In genomic region chr1:131690435-131690834, GRCm38 (mm10) we compare ENCODE assay signal across 8 mouse cellular contexts. TPM values are rescaled to one million over a fixed set of nuclear protein-coding genes. Genes with fewer than 3 reads are reported as not detected.
A peak's percentile ranks its signal among the peaks of the same experiment; 100 is the strongest.
DNase-seq lines count a peak whose midpoint lies in the region; ATAC-seq and TF ChIP-seq lines count a peak whose summit lies in the region.
"Had no signal": no experiment of that assay in that cellular context is flagged by ENCODE, and none has a peak within 500 bp of the region (broad histone marks: within the 10 kb centered on the region; RNA-seq: fewer than 3 reads in every experiment).

No protein-coding gene starts in this region.

- H3K36me3 ChIP-seq in macrophage (ENCODE audit: inconsistent target): peaks cover 15% of the 10 kb centered on the region; the same call in 1 of the 2 replicates
- H3K36me3 ChIP-seq in neural tube, embryonic 15.5 days: no peaks in the 10 kb centered on the region
- no peaks in the 10 kb centered on the region for H3K36me3 ChIP-seq in forebrain, embryonic 14.5 days (ENCODE audit: control insufficient read depth, insufficient read depth, low read length)
- H3K36me3 ChIP-seq: liver, embryonic 15.5 days had no signal

- no peaks in the 10 kb centered on the region for H3K27me3 ChIP-seq in neural tube, embryonic 15.5 days (replicated peaks)
- H3K27me3 ChIP-seq in forebrain, embryonic 14.5 days (replicated peaks; ENCODE audit: control insufficient read depth, insufficient read depth, low read length): no peaks in the 10 kb centered on the region
- H3K27me3 ChIP-seq: liver, embryonic 15.5 days had no signal

- peaks cover 64% of the 10 kb centered on the region for H3K79me2 ChIP-seq in macrophage (ENCODE audit: inconsistent target)

- 7% methylated on average over 3 of the region's 3 CpGs for WGBS in macrophage (ENCODE audit: missing documents)
- WGBS in neural tube, embryonic 15.5 days: 78% methylated on average over 3 of the region's 3 CpGs
- WGBS in forebrain, embryonic 14.5 days: 82% methylated on average over 3 of the region's 3 CpGs

- no peaks in the 10 kb centered on the region for H3K4me1 ChIP-seq in neural tube, embryonic 15.5 days
- no peaks in the 10 kb centered on the region for H3K4me1 ChIP-seq in forebrain, embryonic 14.5 days (ENCODE audit: control insufficient read depth, insufficient read depth, low read length)

- H3K9ac ChIP-seq in neural tube, embryonic 15.5 days (replicated peaks): no peak overlapping the region
- no peak overlapping the region for H3K9ac ChIP-seq in forebrain, embryonic 14.5 days (ENCODE audit: low read length)
- H3K9ac ChIP-seq: liver, embryonic 15.5 days had no signal

- no peak for TF ChIP-seq POLR2A in brain, embryonic 14.5 days (IDR thresholded peaks at IDR 0.05; ENCODE audit: borderline replicate concordance, extremely low read depth, insufficient read depth, insufficient read length, poor library complexity, severe bottlenecking)

- peak; percentile 26 for DNase-seq in ZHBTc4 (ENCODE audit: low read depth, low spot score)
- DNase-seq in brain, embryonic 14.5 days (ENCODE audit: low read depth): peak; percentile 9
- DNase-seq in heart, postnatal 25 days (ENCODE audit: low spot score): peak; percentile 75
- no peak for DNase-seq in forebrain, embryonic 14.5 days (ENCODE audit: low spot score)

- no peak overlapping the region for H3K4me2 ChIP-seq in neural tube, embryonic 15.5 days
- no peak overlapping the region for H3K4me2 ChIP-seq in forebrain, embryonic 14.5 days (ENCODE audit: low read length)
- H3K4me2 ChIP-seq: liver, embryonic 15.5 days had no signal

- no peaks in the 10 kb centered on the region for H3K9me3 ChIP-seq in neural tube, embryonic 15.5 days (replicated peaks)
- no peaks in the 10 kb centered on the region for H3K9me3 ChIP-seq in forebrain, embryonic 14.5 days (replicated peaks; ENCODE audit: control insufficient read depth, low read length)
- H3K9me3 ChIP-seq: liver, embryonic 15.5 days had no signal

- peak overlapping the region; percentile 74 for H3K4me3 ChIP-seq in macrophage (ENCODE audit: inconsistent target)
- no peak overlapping the region for H3K4me3 ChIP-seq in neural tube, embryonic 15.5 days (replicated peaks)
- H3K4me3 ChIP-seq in forebrain, embryonic 14.5 days (ENCODE audit: low read depth, low read length): no peak overlapping the region
- H3K4me3 ChIP-seq: liver, embryonic 15.5 days had no signal

- no peak for ATAC-seq in megakaryocyte-erythroid progenitor cell, adult 5-6 weeks (replicated peaks; ENCODE audit: low FRiP score, low TSS enrichment, poor library complexity, severe bottlenecking)
- ATAC-seq in neural tube, embryonic 15.5 days (ENCODE audit: low FRiP score): no peak
- no peak for ATAC-seq in forebrain, embryonic 14.5 days

- TF ChIP-seq CTCF in brain, embryonic 14.5 days (IDR thresholded peaks at IDR 0.05; ENCODE audit: borderline replicate concordance, extremely low read depth, insufficient read depth, insufficient read length): no peak

- intact Hi-C loops in heart, postnatal 25 days (cut with DNase I): no loop called here

- peak overlapping the region; percentile 99 for H3K27ac ChIP-seq in macrophage
- H3K27ac ChIP-seq in neural tube, embryonic 15.5 days (replicated peaks): no peak overlapping the region
- H3K27ac ChIP-seq in forebrain, embryonic 14.5 days (ENCODE audit: low read depth, low read length): no peak overlapping the region
- H3K27ac ChIP-seq: liver, embryonic 15.5 days had no signal

RNA-seq across cellular contexts. Expression of gene Rab7b, which starts 1.9 kb away (rescaled TPM):
- polyA plus RNA-seq in brain, embryonic 14.5 days (2012; rRNA removed): 0.76 and 0.96 TPM in 2 replicates
- total RNA-seq in heart, postnatal 25 days (2021): 1 to 10 TPM; 3.2 to 4.4 TPM
- 100 to 1,000 TPM in 8 of 26 experiments, 10 to 100 TPM in 17, 1 to 10 TPM in 1; 8.3 to 204 (median 87.6) TPM for total RNA-seq in macrophage (2018; cell fraction: chromatin; rRNA removed)
- total RNA-seq in macrophage (2018; cell fraction: cytosol; rRNA removed): 100 to 1,000 TPM; 112 to 252 (median 182) TPM
- 100 to 1,000 TPM in 18 of 26 experiments, 10 to 100 TPM in 8; 24.3 to 204 (median 119) TPM for total RNA-seq in macrophage (2018; cell fraction: nucleus; rRNA removed)
- 161 to 338 TPM (median 284 TPM) in 3 replicates for polyA plus RNA-seq in macrophage (2018)
- total RNA-seq in megakaryocyte-erythroid progenitor cell, adult 5-6 weeks (2014; fragmentation: Nextera tagmentation): not detected in 2 replicates
- total RNA-seq in megakaryocyte-erythroid progenitor cell, adult 5-6 weeks (2017): 1.3 and 1.5 TPM in 2 replicates
- 1.4 and 1.9 TPM in 2 replicates for polyA plus RNA-seq in neural tube, embryonic 15.5 days (2015; fragmentation: Nextera tagmentation; extraction: Ambion mirVana)
- 0.98 and 1.1 TPM in 2 replicates for polyA plus RNA-seq in forebrain, embryonic 14.5 days (2014; fragmentation: Nextera tagmentation; extraction: Ambion mirVana)

RNA-seq across cellular contexts. Expression of gene Ctse, which starts 52.3 kb away (rescaled TPM):
- polyA plus RNA-seq in brain, embryonic 14.5 days (2012; rRNA removed): 0.07 TPM in 1 of 2 replicates, not detected in the other
- 1 to 10 TPM in 1 of 2 experiments, under 1 TPM in 1; 0.83 to 1.3 TPM for total RNA-seq in heart, postnatal 25 days (2021)
- 1 to 10 TPM in 1 of 26 experiments, under 1 TPM in 10, not detected in 15; 0.37 to 1.2 (median 0.57) TPM for total RNA-seq in macrophage (2018; cell fraction: chromatin; rRNA removed)
- total RNA-seq in macrophage (2018; cell fraction: cytosol; rRNA removed): 1 to 10 TPM in 13 of 26 experiments, under 1 TPM in 13; 0.37 to 3.6 (median 0.97) TPM
- 1 to 10 TPM in 15 of 26 experiments, under 1 TPM in 8, not detected in 3; 0.46 to 3.2 (median 1.1) TPM for total RNA-seq in macrophage (2018; cell fraction: nucleus; rRNA removed)
- 0.48 to 4.2 TPM (median 2.5 TPM) in 3 replicates for polyA plus RNA-seq in macrophage (2018)
- total RNA-seq in megakaryocyte-erythroid progenitor cell, adult 5-6 weeks (2014; fragmentation: Nextera tagmentation): 337 and 406 TPM in 2 replicates
- total RNA-seq in megakaryocyte-erythroid progenitor cell, adult 5-6 weeks (2017): 141 and 329 TPM in 2 replicates
- 0.84 TPM in 1 of 2 replicates, not detected in the other for polyA plus RNA-seq in neural tube, embryonic 15.5 days (2015; fragmentation: Nextera tagmentation; extraction: Ambion mirVana)
- polyA plus RNA-seq in forebrain, embryonic 14.5 days (2014; fragmentation: Nextera tagmentation; extraction: Ambion mirVana): 0.10 TPM in 1 of 2 replicates, not detected in the other

RNA-seq across cellular contexts. Expression of gene Slc26a9, which starts 53.4 kb away (rescaled TPM):
- 0.10 and 0.14 TPM in 2 replicates for polyA plus RNA-seq in brain, embryonic 14.5 days (2012; rRNA removed)
- total RNA-seq in heart, postnatal 25 days (2021): not detected
- total RNA-seq in macrophage (2018; cell fraction: chromatin; rRNA removed): 1 to 10 TPM in 1 of 26 experiments, under 1 TPM in 5, not detected in 20; 0.16 to 1.5 (median 0.42) TPM
- under 1 TPM in 2 of 26 experiments, not detected in 24; 0.03 to 0.05 TPM for total RNA-seq in macrophage (2018; cell fraction: cytosol; rRNA removed)
- total RNA-seq in macrophage (2018; cell fraction: nucleus; rRNA removed): under 1 TPM in 8 of 26 experiments, not detected in 18; 0.12 to 0.89 (median 0.33) TPM
- polyA plus RNA-seq in macrophage (2018): 0.05 TPM in 1 of 3 replicates, not detected in the others
- total RNA-seq in megakaryocyte-erythroid progenitor cell, adult 5-6 weeks (2014; fragmentation: Nextera tagmentation): not detected in 2 replicates
- not detected in 2 replicates for total RNA-seq in megakaryocyte-erythroid progenitor cell, adult 5-6 weeks (2017)
- polyA plus RNA-seq in neural tube, embryonic 15.5 days (2015; fragmentation: Nextera tagmentation; extraction: Ambion mirVana): 0.09 and 0.10 TPM in 2 replicates
- polyA plus RNA-seq in forebrain, embryonic 14.5 days (2014; fragmentation: Nextera tagmentation; extraction: Ambion mirVana): 0.04 and 0.12 TPM in 2 replicates
- polyA plus RNA-seq: liver, embryonic 15.5 days had no signal

Comparison
In these comparisons a context has a peak if more than half of its experiments do, and no peak if none do; other contexts are left out.
1. RNA of gene Rab7b, which starts 1.9 kb away (polyA plus RNA-seq): 161 to 338 TPM in macrophage; 1.4 to 1.9 TPM in neural tube, embryonic 15.5 days, 0.98 to 1.1 TPM in forebrain, embryonic 14.5 days and 0.76 to 0.96 TPM in brain, embryonic 14.5 days; every median in the first group is over 10 times any median in the second.